Mouse (Mus musculus) layer of hippocampus, adult 11-12 months (tissue): ENCODE measurements around the gene Cops4.

Experiments
- DNase-seq: peaks from one replicate; pipeline ENCODE4 v3.0.0; 2022; ENCODE audit warnings: low spot score

Gene Cops4

GRCm38 (mm10) chr5:100546294-100547080 is 28.4 kb downstream of the Cops4 start:
- no peak for DNase-seq

- DNase-seq = no peak
Measured at GRCm38 (mm10) chr5:100548236-100548635, 30.1 kb downstream of the Cops4 start.

GRCm38 (mm10) chr5:100549311-100549710 is 31.2 kb downstream of the Cops4 start:
- no peak for DNase-seq

GRCm38 (mm10) chr5:100550151-100550550 is 32.0 kb downstream of the Cops4 start:
- no peak for DNase-seq

GRCm38 (mm10) chr5:100551952-100552351 is 33.8 kb downstream of the Cops4 start:
- DNase-seq = no peak

- no peak for DNase-seq
Measured at GRCm38 (mm10) chr5:100553426-100553825, 35.3 kb downstream of the Cops4 start.

GRCm38 (mm10) chr5:100557019-100557418 is 38.9 kb downstream of the Cops4 start:
- DNase-seq = no peak

GRCm38 (mm10) chr5:100557537-100557936 is 39.4 kb downstream of the Cops4 start:
- DNase-seq = no peak

GRCm38 (mm10) chr5:100558783-100559182 is 40.7 kb downstream of the Cops4 start:
- no peak for DNase-seq

GRCm38 (mm10) chr5:100559357-100559756 is 41.2 kb downstream of the Cops4 start:
- no peak for DNase-seq

- no peak for DNase-seq
Measured at GRCm38 (mm10) chr5:100562702-100563101, 44.6 kb downstream of the Cops4 start.

GRCm38 (mm10) chr5:100566798-100567197 is 48.7 kb downstream of the Cops4 start:
- DNase-seq = no peak

GRCm38 (mm10) chr5:100567258-100568032 is 49.3 kb downstream of the Cops4 start:
- DNase-seq = no peak

- no peak for DNase-seq
Measured at GRCm38 (mm10) chr5:100568177-100568576, 50.1 kb downstream of the Cops4 start.

GRCm38 (mm10) chr5:100568802-100569201 is 50.7 kb downstream of the Cops4 start:
- no peak for DNase-seq

GRCm38 (mm10) chr5:100569250-100569934 is 51.3 kb downstream of the Cops4 start:
- no peak for DNase-seq

GRCm38 (mm10) chr5:100569997-100570595 is 52.0 kb downstream of the Cops4 start:
- no peak for DNase-seq

GRCm38 (mm10) chr5:100570716-100571115 is 52.6 kb downstream of the Cops4 start:
- DNase-seq = no peak

GRCm38 (mm10) chr5:100572069-100572468 is 54.0 kb downstream of the Cops4 start, which contains the start of gene Plac8:
Gene Plac8 (minus strand): TSS chr5:100572245.
- no peak for DNase-seq

GRCm38 (mm10) chr5:100573256-100573655 is 55.1 kb downstream of the Cops4 start:
- DNase-seq = no peak

- DNase-seq = no peak
Measured at GRCm38 (mm10) chr5:100574771-100575170, 56.7 kb downstream of the Cops4 start.

- DNase-seq = no peak
Measured at GRCm38 (mm10) chr5:100578863-100579411, 60.8 kb downstream of the Cops4 start.
